Mouse (Mus musculus) right cerebral cortex, adult 2 months (tissue): ENCODE measurements around the gene Itpr1.

ENCODE experiments used
- DNase-seq, 2 experiments: peaks; one replicate each; pipeline ENCODE4 v3.0.0; 2021 to 2022; ENCODE audit warnings: low spot score in 2 of 2

Gene Itpr1

DNA sequence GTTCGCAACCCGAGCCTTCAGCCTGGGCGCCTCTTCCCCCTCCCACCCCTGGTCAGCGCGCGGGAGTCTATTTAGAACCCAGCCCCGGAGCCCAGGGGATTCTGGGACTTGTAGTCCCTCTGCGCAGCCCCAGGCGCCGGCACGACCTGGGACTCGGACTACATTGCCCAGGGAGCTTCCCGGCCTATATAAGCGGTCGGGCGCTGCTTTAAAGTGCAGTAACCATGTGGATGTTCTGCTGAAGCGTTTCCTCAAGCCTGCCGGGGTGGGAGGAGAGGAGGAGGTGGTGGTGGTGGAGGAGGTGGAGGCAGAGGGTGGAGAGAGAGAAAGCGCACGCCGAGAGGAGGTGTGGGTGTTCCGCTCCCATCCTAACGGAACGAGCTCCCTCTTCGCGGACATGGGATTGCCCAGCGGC is at the start of gene Itpr1:
Gene Itpr1, plus strand, starts transcription at position 216 of the 415 bp plus-strand sequence.
- peak; percentile 97 to 98 for DNase-seq

DNA sequence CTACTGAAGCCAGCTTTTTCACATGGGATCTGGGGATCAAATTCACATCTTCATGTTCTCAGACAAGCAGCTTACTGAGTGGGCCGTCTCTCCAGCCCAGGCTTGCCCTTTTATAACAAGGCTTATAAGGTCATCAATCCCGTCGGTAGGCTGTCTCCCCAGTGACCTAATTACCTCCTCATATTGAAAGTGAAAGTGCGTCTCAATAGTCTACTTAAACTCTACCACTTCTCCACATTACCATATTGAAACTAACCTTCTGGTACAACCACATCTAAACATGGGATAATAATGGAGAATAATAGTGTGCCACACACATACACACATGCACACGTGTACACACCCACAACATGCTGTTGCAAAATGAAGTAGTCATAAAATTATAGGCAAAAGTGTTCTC is 48.0 kb upstream of the Itpr1 start:
- DNase-seq = no peak

- DNase-seq = no peak
Observed at GRCm38 (mm10) chr6:108165598-108165997, 47.3 kb upstream of the Itpr1 start.

- no peak for DNase-seq
Observed at GRCm38 (mm10) chr6:108167946-108168680, 44.8 kb upstream of the Itpr1 start.

DNA sequence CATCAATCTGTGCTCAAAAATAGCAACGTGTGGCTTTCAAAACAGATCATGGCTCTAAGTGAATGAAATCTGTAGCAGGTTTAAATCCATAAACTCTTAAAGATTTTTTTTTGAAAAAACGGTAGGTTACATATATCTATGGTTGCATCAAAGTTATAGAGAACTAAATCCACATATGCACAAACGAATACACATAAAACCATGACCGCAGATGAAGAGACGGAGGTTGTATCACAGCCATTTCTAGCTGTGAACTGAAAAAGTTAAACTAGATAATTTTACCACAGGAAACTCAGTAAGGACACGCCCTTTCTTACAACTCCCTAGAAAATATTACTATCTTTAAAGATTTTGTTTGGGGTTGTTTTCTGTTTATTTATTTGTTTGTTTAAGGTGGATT is 44.2 kb upstream of the Itpr1 start:
- DNase-seq = no peak

- DNase-seq = no peak
Observed at GRCm38 (mm10) chr6:108169466-108169865, 43.4 kb upstream of the Itpr1 start.

DNA sequence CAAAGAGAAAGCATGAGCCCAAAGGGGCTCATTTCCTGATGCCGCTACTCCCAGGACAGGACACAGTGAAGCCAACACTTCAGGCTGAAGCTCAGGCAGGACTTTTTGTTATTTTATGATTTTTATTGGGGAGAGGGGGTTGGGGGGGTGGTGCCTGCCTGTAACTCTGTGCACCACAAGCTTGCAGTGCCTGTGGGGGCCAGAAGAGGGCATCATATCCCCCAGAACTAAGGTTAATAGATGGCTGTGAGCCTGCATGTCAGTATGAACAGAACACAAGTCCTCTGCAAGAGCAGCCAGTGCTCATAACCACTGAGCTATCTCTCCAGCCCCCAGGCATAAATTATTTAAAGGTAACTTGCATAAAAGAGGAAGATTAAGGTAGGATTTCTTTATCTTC is 40.7 kb upstream of the Itpr1 start:
- no peak for DNase-seq

- DNase-seq = peak in 1 of 2 experiments; percentile 36
Observed at GRCm38 (mm10) chr6:108174181-108174580, 38.7 kb upstream of the Itpr1 start.

- no peak for DNase-seq
Observed at GRCm38 (mm10) chr6:108179087-108179486, 33.8 kb upstream of the Itpr1 start.

DNA sequence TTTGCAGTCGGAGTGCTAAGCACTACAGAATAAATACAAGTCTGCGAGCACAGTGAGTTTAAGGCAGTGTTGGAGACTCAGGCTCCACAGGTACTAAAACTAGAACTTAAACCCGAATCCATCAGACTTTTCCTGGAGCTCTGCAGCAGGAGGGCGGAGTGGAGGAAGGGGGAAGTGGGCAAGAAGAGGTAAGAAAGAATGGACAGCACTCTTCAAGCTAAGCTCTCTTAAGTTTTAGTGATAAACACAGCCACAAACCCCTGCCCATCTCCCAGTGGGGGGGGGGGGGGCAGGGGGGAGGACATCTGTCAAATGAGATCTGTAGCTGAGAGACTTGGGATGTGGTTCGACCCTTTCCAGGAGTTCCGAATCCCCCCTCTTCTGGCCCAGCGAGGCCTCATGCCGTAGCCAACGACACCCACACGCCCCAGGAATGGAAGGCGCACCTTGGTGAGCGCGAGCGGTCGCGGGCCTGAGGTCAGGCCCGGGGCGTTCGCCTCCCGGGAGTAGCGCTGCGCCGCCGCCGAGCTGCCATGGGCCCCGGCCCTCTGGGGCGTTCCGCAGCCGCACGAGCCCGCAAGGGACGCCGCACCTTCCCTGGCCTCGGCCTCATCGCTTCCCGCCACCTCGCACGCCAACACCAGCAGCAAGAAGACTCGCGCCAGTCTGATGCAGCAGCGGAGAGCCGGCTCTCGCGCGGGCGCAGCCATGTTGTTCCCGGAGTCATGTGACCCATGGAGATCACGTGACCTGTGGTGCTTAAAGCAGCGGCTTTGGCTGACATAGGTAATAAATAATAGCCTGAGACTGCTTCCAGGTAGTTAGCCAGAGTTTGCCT is 27.8 kb upstream of the Itpr1 start, which contains the start of gene Sumf1:
Gene Sumf1, minus strand, starts transcription at position 736 of the 838 bp plus-strand sequence.
- peak; percentile 95 to 96 for DNase-seq

DNA sequence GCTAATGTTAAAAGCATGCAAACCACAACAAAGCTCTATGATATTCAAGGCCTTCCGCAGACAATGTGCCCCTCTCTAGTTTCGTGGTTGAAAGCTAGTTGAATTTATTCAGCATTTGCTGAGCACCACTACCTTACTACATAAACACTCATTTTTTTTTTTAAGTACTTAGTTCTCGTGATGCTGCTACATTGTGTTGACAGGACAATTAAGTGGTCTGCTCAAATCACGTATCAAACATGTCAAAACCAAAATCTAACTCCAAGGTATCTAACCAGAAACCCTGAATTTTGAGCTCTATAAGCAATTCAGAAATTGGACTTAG is 27.2 kb upstream of the Itpr1 start:
- no peak for DNase-seq

- DNase-seq = no peak
Observed at GRCm38 (mm10) chr6:108190690-108191089, 22.2 kb upstream of the Itpr1 start.

DNA sequence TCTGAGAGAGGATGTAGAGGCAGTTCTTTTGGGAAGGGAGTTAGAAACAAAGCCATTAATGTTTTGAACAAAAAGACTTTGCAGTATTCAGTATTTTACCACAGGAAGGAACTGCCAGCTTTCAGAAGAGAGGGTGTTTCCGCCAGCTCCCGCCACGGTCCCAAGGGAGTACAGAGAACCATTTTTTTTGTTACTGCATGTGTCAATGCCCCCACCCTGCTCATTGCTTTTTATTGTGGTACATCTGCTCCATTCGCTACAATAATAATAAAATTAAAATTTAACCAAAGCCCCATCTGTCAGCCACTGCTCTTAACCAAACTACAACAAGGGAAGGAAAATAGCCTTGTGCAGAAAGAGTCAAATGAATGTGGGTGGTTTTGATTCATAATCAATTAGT is 20.3 kb upstream of the Itpr1 start:
- DNase-seq = no peak

DNA sequence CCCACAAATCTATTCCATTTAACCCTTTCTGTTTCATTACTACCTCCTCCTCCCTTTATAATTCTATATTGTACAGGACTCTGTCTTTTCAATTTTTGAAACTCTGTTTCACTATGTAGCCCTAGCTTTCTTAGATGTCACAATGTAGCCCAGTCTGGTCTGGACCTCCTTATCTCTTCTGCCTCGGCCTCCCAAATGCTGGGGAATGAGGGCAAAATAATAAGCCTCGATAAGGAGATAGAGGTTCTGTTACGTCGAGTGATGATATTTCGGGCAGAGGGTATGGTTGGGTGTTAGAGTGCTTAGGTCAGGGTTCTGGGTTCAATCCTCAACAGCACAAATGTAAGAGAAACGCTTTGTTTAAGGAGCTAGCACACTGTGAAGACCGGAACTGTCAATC is 16.2 kb upstream of the Itpr1 start:
- no peak for DNase-seq

GRCm38 (mm10) chr6:108197117-108197516 is 15.8 kb upstream of the Itpr1 start:
- no peak for DNase-seq

- DNase-seq = no peak
Observed at GRCm38 (mm10) chr6:108198286-108198685, 14.6 kb upstream of the Itpr1 start.

- DNase-seq = no peak
Observed at GRCm38 (mm10) chr6:108204322-108204721, 8.6 kb upstream of the Itpr1 start.

GRCm38 (mm10) chr6:108206145-108206544 is 6.8 kb upstream of the Itpr1 start:
- DNase-seq = no peak

DNA sequence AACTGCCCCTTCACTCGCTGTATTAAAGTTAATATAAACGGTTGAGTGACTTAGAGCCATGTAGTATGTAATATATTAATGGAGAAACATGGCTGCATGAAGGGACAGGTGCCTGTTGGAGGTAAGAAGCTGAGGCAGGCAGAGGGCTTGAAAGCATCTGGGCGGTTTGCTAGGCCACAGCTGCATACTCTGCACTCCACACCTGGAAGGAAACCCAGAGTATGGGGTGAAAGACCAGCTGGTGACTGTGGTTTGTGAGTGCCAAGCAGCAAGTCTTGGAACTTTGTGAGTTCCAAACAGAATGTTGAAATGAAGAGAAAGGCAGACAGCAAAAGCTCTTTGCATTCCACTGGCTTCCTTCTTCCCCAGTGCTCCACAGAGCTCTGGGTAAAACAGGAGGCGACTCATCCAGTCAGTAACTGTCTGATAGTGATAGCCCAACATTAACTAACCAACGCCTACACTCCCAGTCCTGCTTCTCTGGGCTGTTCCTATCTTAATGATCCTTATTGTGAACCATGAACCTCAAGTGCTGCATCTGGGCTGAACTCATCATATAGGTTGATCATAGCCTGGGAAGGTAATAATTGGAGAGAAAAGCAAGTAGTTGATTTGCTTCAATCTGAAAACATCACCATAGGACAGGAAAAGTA is 5.9 kb upstream of the Itpr1 start:
- DNase-seq = no peak

DNA sequence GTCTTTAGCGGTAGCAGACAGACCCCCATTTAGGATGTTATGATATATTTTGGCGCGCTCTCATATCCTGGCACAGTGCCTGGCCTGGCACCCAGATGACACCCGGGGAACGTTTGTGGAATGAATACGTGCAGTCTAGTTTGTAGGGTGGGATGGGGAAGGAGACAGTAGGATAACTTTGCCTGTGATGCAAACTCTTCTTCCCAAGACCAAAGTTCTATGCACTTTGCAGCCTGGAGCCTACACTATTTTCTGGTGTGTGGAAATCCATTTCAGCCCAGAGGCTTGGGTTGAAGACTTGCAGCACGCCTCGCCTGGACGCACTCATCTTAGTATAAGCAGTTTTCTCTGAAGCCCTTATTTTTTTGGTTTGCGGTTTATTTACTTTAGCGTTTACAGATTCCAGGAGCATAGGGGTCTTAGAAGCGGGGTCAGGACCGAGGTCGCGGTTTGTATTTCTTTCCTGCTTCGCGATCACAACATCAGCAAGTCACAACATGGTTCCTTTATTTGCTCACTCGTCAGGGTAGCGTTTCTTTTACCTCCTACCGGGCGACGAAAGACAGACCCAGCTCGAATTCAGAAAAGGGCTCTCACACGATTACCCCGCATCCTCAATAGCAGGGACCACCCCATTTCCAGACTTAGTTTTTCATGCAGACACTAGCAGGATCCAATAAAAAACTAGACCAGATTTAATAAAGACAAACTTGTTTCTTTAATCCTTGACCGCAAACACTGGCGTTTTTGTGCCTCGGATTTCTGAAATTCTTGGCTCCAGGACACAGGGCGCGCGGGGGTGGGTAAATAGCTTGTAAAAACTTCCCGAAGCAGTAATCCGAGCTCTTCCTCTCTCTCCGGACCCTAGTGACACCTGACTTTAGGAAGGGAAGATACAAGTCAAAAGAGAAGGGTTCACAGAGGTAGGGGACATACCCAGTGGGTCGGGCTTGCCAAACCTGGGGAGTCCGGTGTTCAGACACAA is 708 bp upstream of the Itpr1 start:
- peak in 1 of 2 experiments; percentile 21 for DNase-seq
